Mouse (Mus musculus) lung, postnatal 0 days (tissue): ENCODE measurements around the gene Shisal2b.

Source experiments
- CTCF ChIP-seq: IDR thresholded peaks from 2 replicates; pipeline ENCODE4 v1.5.1; 2016; ENCODE audit warnings: antibody characterized with exemption, mild to moderate bottlenecking
- EP300 ChIP-seq: IDR thresholded peaks from 2 replicates; pipeline ENCODE4 v1.6.1; 2016; ENCODE audit warnings: antibody characterized with exemption, mild to moderate bottlenecking, control low read depth

- peak; percentile 34 for TF ChIP-seq CTCF
- TF ChIP-seq EP300, result no peak
Measured at GRCm38 (mm10) chr13:104816270-104816634, 47.4 kb downstream of the Shisal2b start.
